Mouse (Mus musculus): ENCODE results near the gene Cacna1h. TPM values are rescaled to one million over a fixed set of nuclear protein-coding genes. Genes with fewer than 3 reads are reported as not detected.

The Cacna1h gene
- polyA plus RNA-seq, 1 experiment from 2014 or later = 0.15 TPM

- Histone ChIP-seq H3K27ac (ENCODE audit: low read depth) (no peak overlapping the region), H3K27me3 (ENCODE audit: insufficient read depth, low read length) (no peaks in the 10 kb centered on the region), H3K9ac (replicated peaks) (0 out of 2 replicates have a peak overlapping the region, but pooled peaks have one; percentile 3), H3K4me1 (ENCODE audit: insufficient read depth) (peaks cover 3% of the 10 kb centered on the region; the same call in 1 of the 2 replicates), H3K9me3 (ENCODE audit: low read length) (no peaks in the 10 kb centered on the region), H3K36me3 (replicated peaks; ENCODE audit: insufficient read depth, low read length) (no peaks in the 10 kb centered on the region), H3K4me2 (ENCODE audit: low read depth, low read length) (peak overlapping the region; percentile 73), H3K4me3 (ENCODE audit: low read depth, low read length) (peak overlapping the region; percentile 29)
- DNase-seq = peak; percentile 80
- no peak for TF ChIP-seq EP300 (IDR thresholded peaks at IDR 0.05; ENCODE audit: low read depth)
- peak; percentile 61 for TF ChIP-seq CTCF (IDR thresholded peaks at IDR 0.05; ENCODE audit: low read depth)
- peak; percentile 67 for ATAC-seq
- 2% methylated on average over 38 of the region's 38 CpGs for WGBS (ENCODE audit: insufficient replicate concordance)
Observed at GRCm38 (mm10) chr17:25474330-25475077, 40.9 kb upstream of the Cacna1h start.

GRCm38 (mm10) chr17:25472044-25472443 lies 38.5 kb upstream of the Cacna1h start:
- Histone ChIP-seq H3K9ac (replicated peaks) (no peak overlapping the region), H3K27me3 (ENCODE audit: insufficient read depth, low read length) (no peaks in the 10 kb centered on the region), H3K9me3 (ENCODE audit: low read length) (no peaks in the 10 kb centered on the region), H3K4me2 (ENCODE audit: low read depth, low read length) (peak overlapping the region; percentile 57), H3K27ac (ENCODE audit: low read depth) (peak overlapping the region; percentile 50), H3K4me3 (ENCODE audit: low read depth, low read length) (0 out of 2 replicates have a peak overlapping the region, but pooled peaks have one; percentile 19), H3K4me1 (ENCODE audit: insufficient read depth) (peaks cover 3% of the 10 kb centered on the region; the same call in 1 of the 2 replicates), H3K36me3 (replicated peaks; ENCODE audit: insufficient read depth, low read length) (no peaks in the 10 kb centered on the region)
- WGBS (ENCODE audit: insufficient replicate concordance) = 32% methylated on average over 14 of the region's 14 CpGs
- TF ChIP-seq CTCF (IDR thresholded peaks at IDR 0.05; ENCODE audit: low read depth) (no peak), EP300 (IDR thresholded peaks at IDR 0.05; ENCODE audit: low read depth) (no peak)
- ATAC-seq = peak; percentile 63
- peak; percentile 59 for DNase-seq

- H3K9me3 ChIP-seq (ENCODE audit: low read length) = no peaks in the 10 kb centered on the region
- H3K27me3 ChIP-seq (ENCODE audit: insufficient read depth, low read length) = no peaks in the 10 kb centered on the region
- no peak overlapping the region for H3K9ac ChIP-seq (replicated peaks)
- peak; percentile 60; the same call in 1 of the 2 replicates for TF ChIP-seq EP300 (IDR thresholded peaks at IDR 0.05; ENCODE audit: low read depth)
- no peak for TF ChIP-seq CTCF (IDR thresholded peaks at IDR 0.05; ENCODE audit: low read depth)
- DNase-seq = peak; percentile 81
- WGBS (ENCODE audit: insufficient replicate concordance) = 36% methylated on average over 8 of the region's 8 CpGs
- H3K4me1 ChIP-seq (ENCODE audit: insufficient read depth) = peaks cover 3% of the 10 kb centered on the region; the same call in 1 of the 2 replicates
- H3K4me3 ChIP-seq (ENCODE audit: low read depth, low read length) = 0 out of 2 replicates have a peak overlapping the region, but pooled peaks have one; percentile 19
- no peaks in the 10 kb centered on the region for H3K36me3 ChIP-seq (replicated peaks; ENCODE audit: insufficient read depth, low read length)
- peak overlapping the region; percentile 57 for H3K4me2 ChIP-seq (ENCODE audit: low read depth, low read length)
- ATAC-seq = peak; percentile 87
- H3K27ac ChIP-seq (ENCODE audit: low read depth) = peak overlapping the region; percentile 50
Observed at GRCm38 (mm10) chr17:25471418-25471817, 37.8 kb upstream of the Cacna1h start.

GRCm38 (mm10) chr17:25469798-25470197 lies 36.2 kb upstream of the Cacna1h start:
- no peak for ATAC-seq
- Histone ChIP-seq H3K9me3 (ENCODE audit: low read length) (no peaks in the 10 kb centered on the region), H3K4me3 (ENCODE audit: low read depth, low read length) (no peak overlapping the region), H3K27me3 (ENCODE audit: insufficient read depth, low read length) (no peaks in the 10 kb centered on the region), H3K9ac (replicated peaks) (no peak overlapping the region), H3K4me1 (ENCODE audit: insufficient read depth) (peaks cover 3% of the 10 kb centered on the region; the same call in 1 of the 2 replicates), H3K4me2 (ENCODE audit: low read depth, low read length) (no peak overlapping the region), H3K27ac (ENCODE audit: low read depth) (no peak overlapping the region), H3K36me3 (replicated peaks; ENCODE audit: insufficient read depth, low read length) (no peaks in the 10 kb centered on the region)
- TF ChIP-seq EP300 (IDR thresholded peaks at IDR 0.05; ENCODE audit: low read depth) (no peak), CTCF (IDR thresholded peaks at IDR 0.05; ENCODE audit: low read depth) (peak; percentile 81)
- peak; percentile 73 for DNase-seq
- 31% methylated on average over 8 of the region's 8 CpGs for WGBS (ENCODE audit: insufficient replicate concordance)

- Histone ChIP-seq H3K27me3 (ENCODE audit: insufficient read depth, low read length) (no peaks in the 10 kb centered on the region), H3K9me3 (ENCODE audit: low read length) (no peaks in the 10 kb centered on the region), H3K9ac (replicated peaks) (no peak overlapping the region), H3K4me1 (ENCODE audit: insufficient read depth) (no peaks in the 10 kb centered on the region), H3K27ac (ENCODE audit: low read depth) (no peak overlapping the region), H3K4me3 (ENCODE audit: low read depth, low read length) (no peak overlapping the region), H3K4me2 (ENCODE audit: low read depth, low read length) (no peak overlapping the region), H3K36me3 (replicated peaks; ENCODE audit: insufficient read depth, low read length) (no peaks in the 10 kb centered on the region)
- ATAC-seq = no peak
- no peak for DNase-seq
- TF ChIP-seq CTCF (IDR thresholded peaks at IDR 0.05; ENCODE audit: low read depth) = no peak
- TF ChIP-seq EP300 (IDR thresholded peaks at IDR 0.05; ENCODE audit: low read depth) = no peak
- WGBS (ENCODE audit: insufficient replicate concordance) = 57% methylated on average over 6 of the region's 6 CpGs
Observed at GRCm38 (mm10) chr17:25468301-25468700, 34.7 kb upstream of the Cacna1h start.

GRCm38 (mm10) chr17:25467781-25468180 lies 34.2 kb upstream of the Cacna1h start:
- TF ChIP-seq EP300 (IDR thresholded peaks at IDR 0.05; ENCODE audit: low read depth) (no peak), CTCF (IDR thresholded peaks at IDR 0.05; ENCODE audit: low read depth) (no peak)
- no peak overlapping the region for H3K27ac ChIP-seq (ENCODE audit: low read depth)
- DNase-seq = no peak
- no peaks in the 10 kb centered on the region for H3K27me3 ChIP-seq (ENCODE audit: insufficient read depth, low read length)
- no peaks in the 10 kb centered on the region for H3K4me1 ChIP-seq (ENCODE audit: insufficient read depth)
- 59% methylated on average over 6 of the region's 6 CpGs for WGBS (ENCODE audit: insufficient replicate concordance)
- no peak for ATAC-seq
- no peaks in the 10 kb centered on the region for H3K36me3 ChIP-seq (replicated peaks; ENCODE audit: insufficient read depth, low read length)
- no peak overlapping the region for H3K9ac ChIP-seq (replicated peaks)
- no peak overlapping the region for H3K4me3 ChIP-seq (ENCODE audit: low read depth, low read length)
- H3K9me3 ChIP-seq (ENCODE audit: low read length) = no peaks in the 10 kb centered on the region
- H3K4me2 ChIP-seq (ENCODE audit: low read depth, low read length) = no peak overlapping the region

Measured in liver, postnatal 0 days (tissue).